Mouse (Mus musculus): ENCODE measurements at regions not wholly inside any gene's neighbourhood (a gene's known extent, or its start where the extent isn't known, plus 50 kb on each side); places are given as distances from the start of the nearest gene placed in this dataset.

DNA sequence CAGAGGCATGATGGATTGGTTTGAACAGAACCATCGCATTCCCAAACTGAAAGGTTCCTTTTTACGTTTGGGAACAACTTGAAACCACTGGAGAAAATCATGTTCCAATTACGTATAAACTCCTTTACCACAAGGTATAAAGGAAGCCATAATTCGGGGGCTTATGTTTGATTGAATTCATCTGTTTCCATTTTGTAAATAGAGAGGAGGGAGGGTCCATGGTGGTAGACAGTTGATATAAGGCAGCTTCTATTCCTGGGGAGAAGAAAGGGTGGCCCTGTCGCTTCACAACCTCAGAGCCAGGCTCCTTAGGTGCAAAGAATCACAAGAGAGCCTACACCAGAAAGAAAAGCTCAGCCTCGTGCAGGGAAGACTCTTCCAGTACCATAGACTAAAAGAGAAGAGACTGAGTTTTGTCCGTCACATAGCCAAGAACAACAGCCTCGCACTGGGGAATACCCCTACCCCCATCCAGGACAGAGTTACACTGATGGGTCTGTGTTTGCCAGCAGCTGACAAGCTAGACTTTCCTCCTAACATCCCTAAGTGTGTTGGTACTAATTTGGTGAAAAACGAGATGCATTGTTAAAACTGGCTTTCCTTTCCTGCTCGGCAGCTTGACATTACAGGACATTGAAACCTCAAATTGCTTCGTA, 125.6 kb upstream of the Bmper start:
- WGBS = 77% methylated on average over 11 of the region's 11 CpGs
- Histone ChIP-seq H3K27ac (ENCODE audit: low read depth, low read length) (no peak overlapping the region), H3K27me3 (ENCODE audit: control insufficient read depth, insufficient read depth, low read length) (no peaks in the 10 kb centered on the region), H3K4me3 (ENCODE audit: low read depth, low read length) (no peak overlapping the region), H3K36me3 (ENCODE audit: control insufficient read depth, insufficient read depth, low read length) (no peaks in the 10 kb centered on the region), H3K4me2 (ENCODE audit: low read depth) (no peak overlapping the region), H3K9me3 (ENCODE audit: control insufficient read depth, low read length) (no peaks in the 10 kb centered on the region), H3K9ac (ENCODE audit: low read length) (no peak overlapping the region), H3K4me1 (ENCODE audit: control insufficient read depth, insufficient read depth, low read length) (no peaks in the 10 kb centered on the region)
- DNase-seq (ENCODE audit: low spot score) (no peak), ATAC-seq (ENCODE audit: insufficient read depth, low FRiP score, low TSS enrichment) (no peak)

DNA sequence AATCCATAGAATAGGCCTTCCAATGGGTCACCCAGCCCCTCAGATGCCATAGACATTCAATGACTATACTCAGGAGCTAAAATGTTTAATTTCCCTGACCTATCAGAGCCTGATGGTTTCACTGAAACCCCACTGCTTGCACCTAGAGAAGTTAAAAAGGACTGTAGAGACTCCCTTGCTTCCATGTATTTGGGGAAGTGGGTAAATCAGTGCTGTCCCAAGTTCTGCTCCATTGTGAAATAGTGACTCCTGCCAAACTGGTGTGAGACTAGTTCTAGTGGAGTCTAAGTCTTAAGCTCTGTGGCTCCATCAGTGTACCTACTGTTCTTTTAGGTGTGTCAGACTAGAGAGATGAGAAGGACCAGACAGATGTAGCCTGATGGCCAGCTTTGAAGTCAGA, 121.3 kb upstream of the Bmper start:
- no peak for ATAC-seq (ENCODE audit: insufficient read depth, low FRiP score, low TSS enrichment)

DNA sequence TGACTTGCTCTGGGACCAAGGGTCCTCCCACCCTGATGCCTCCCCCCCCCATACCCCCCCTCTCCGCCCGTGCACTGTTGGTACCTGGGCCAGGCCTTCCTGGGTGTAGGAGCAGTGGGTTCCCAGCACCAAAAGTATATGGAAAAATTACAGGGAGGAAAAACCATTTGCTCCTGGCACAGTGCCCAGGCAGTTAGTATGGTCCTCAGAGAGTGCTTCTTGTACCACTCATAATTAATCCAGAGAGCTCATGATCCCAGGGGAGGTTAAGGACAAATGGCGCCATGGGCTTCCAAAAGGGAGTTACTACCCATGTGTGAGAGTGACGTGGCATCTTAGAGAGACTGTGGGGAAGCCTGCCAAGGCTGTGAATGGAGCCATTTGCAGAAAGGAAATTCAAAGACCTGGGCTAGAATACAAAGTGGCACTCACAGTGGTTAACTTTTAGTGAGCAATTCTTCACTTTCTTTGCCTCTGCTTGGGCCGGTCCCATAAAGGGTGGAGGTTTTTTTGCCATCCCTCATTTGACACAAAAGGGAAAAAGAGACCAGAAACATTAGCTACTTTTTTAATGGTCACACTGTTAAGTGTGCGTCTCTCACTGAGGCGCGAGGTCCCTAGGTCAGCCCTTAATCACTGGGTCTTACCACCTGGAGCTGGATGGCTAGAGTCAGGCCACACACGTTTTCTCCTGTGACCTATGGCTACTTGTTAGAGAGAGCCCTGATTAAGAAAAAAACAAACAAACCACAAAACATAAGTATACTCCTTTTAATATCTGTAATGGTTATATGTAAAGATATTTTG, 120.7 kb upstream of the Bmper start:
- H3K9ac ChIP-seq (ENCODE audit: low read length) = no peak overlapping the region
- H3K9me3 ChIP-seq (ENCODE audit: control insufficient read depth, low read length) = no peaks in the 10 kb centered on the region
- no peak overlapping the region for H3K4me3 ChIP-seq (ENCODE audit: low read depth, low read length)
- H3K4me2 ChIP-seq (ENCODE audit: low read depth) = no peak overlapping the region
- no peaks in the 10 kb centered on the region for H3K36me3 ChIP-seq (ENCODE audit: control insufficient read depth, insufficient read depth, low read length)
- no peaks in the 10 kb centered on the region for H3K4me1 ChIP-seq (ENCODE audit: control insufficient read depth, insufficient read depth, low read length)
- no peak for DNase-seq (ENCODE audit: low spot score)
- no peak for ATAC-seq (ENCODE audit: insufficient read depth, low FRiP score, low TSS enrichment)
- H3K27me3 ChIP-seq (ENCODE audit: control insufficient read depth, insufficient read depth, low read length) = no peaks in the 10 kb centered on the region
- no peak overlapping the region for H3K27ac ChIP-seq (ENCODE audit: low read depth, low read length)
- 49% methylated on average over 9 of the region's 9 CpGs for WGBS

More for the DNA sequence above, 121.3 kb upstream of the Bmper start:
- Histone ChIP-seq H3K4me2 (ENCODE audit: low read depth) (no peak overlapping the region), H3K27me3 (ENCODE audit: control insufficient read depth, insufficient read depth, low read length) (no peaks in the 10 kb centered on the region), H3K9me3 (ENCODE audit: control insufficient read depth, low read length) (no peaks in the 10 kb centered on the region), H3K27ac (ENCODE audit: low read depth, low read length) (no peak overlapping the region), H3K4me3 (ENCODE audit: low read depth, low read length) (no peak overlapping the region), H3K4me1 (ENCODE audit: control insufficient read depth, insufficient read depth, low read length) (no peaks in the 10 kb centered on the region), H3K36me3 (ENCODE audit: control insufficient read depth, insufficient read depth, low read length) (no peaks in the 10 kb centered on the region), H3K9ac (ENCODE audit: low read length) (no peak overlapping the region)
- no peak for DNase-seq (ENCODE audit: low spot score)

GRCm38 (mm10) chr9:23111500-23111899, 111.4 kb upstream of the Bmper start:
- Histone ChIP-seq H3K27ac (ENCODE audit: low read depth, low read length) (no peak overlapping the region), H3K9ac (ENCODE audit: low read length) (no peak overlapping the region), H3K9me3 (ENCODE audit: control insufficient read depth, low read length) (no peaks in the 10 kb centered on the region), H3K27me3 (ENCODE audit: control insufficient read depth, insufficient read depth, low read length) (no peaks in the 10 kb centered on the region), H3K36me3 (ENCODE audit: control insufficient read depth, insufficient read depth, low read length) (no peaks in the 10 kb centered on the region), H3K4me1 (ENCODE audit: control insufficient read depth, insufficient read depth, low read length) (no peaks in the 10 kb centered on the region), H3K4me3 (ENCODE audit: low read depth, low read length) (no peak overlapping the region), H3K4me2 (ENCODE audit: low read depth) (no peak overlapping the region)
- no peak for ATAC-seq (ENCODE audit: insufficient read depth, low FRiP score, low TSS enrichment)
- 70% methylated on average over 6 of the region's 6 CpGs for WGBS
- DNase-seq (ENCODE audit: low spot score) = no peak

DNA sequence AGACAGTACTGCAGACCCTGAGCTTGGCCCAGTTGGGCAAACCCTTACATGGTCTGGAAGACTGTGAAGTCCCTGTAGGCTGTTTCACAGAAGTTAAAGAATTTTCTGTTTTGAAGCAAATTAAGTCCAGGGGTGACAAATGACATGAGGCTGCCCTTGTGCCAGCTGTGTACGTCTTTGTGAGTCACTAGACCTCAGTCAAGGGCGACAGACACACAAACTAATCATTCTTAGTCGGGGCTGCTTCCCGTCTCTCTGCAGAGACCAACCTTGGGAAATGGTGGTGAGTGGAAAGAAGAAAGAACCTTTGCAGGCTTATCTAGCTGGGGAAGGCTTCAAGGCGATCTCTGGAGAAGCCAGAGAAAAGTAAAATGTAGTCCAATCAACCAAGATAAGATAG, 107.8 kb upstream of the Bmper start:
- Histone ChIP-seq H3K4me1 (ENCODE audit: control insufficient read depth, insufficient read depth, low read length) (no peaks in the 10 kb centered on the region), H3K36me3 (ENCODE audit: control insufficient read depth, insufficient read depth, low read length) (no peaks in the 10 kb centered on the region), H3K9me3 (ENCODE audit: control insufficient read depth, low read length) (no peaks in the 10 kb centered on the region), H3K27me3 (ENCODE audit: control insufficient read depth, insufficient read depth, low read length) (no peaks in the 10 kb centered on the region), H3K27ac (ENCODE audit: low read depth, low read length) (no peak overlapping the region), H3K9ac (ENCODE audit: low read length) (no peak overlapping the region), H3K4me3 (ENCODE audit: low read depth, low read length) (no peak overlapping the region), H3K4me2 (ENCODE audit: low read depth) (no peak overlapping the region)
- WGBS = 74% methylated on average over 5 of the region's 5 CpGs
- no peak for DNase-seq (ENCODE audit: low spot score)
- ATAC-seq (ENCODE audit: insufficient read depth, low FRiP score, low TSS enrichment) = no peak

DNA sequence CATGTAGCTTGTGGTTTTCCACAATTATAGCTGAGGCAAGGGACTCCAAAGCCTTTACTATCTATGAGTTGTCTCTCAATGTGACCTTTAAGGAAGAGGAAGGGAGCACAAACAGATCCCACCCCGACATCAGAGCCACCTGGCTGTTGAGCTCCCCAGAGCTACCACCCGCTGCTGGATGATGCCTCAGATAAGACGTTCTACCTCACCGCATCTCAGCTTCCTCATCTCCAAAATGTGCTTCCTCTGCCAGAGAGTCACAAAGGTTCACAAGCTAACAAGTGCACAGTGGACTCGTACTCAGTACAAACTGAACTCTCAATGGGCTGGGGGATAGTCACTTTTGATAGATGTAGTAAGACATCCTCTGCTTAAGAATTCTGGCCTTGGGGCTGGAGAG, 107.3 kb upstream of the Bmper start:
- ATAC-seq (ENCODE audit: insufficient read depth, low FRiP score, low TSS enrichment) = no peak
- H3K27ac ChIP-seq (ENCODE audit: low read depth, low read length) = no peak overlapping the region
- no peaks in the 10 kb centered on the region for H3K4me1 ChIP-seq (ENCODE audit: control insufficient read depth, insufficient read depth, low read length)
- no peak overlapping the region for H3K4me2 ChIP-seq (ENCODE audit: low read depth)
- WGBS = 88% methylated on average over 5 of the region's 5 CpGs
- no peaks in the 10 kb centered on the region for H3K36me3 ChIP-seq (ENCODE audit: control insufficient read depth, insufficient read depth, low read length)
- DNase-seq (ENCODE audit: low spot score) = no peak
- H3K27me3 ChIP-seq (ENCODE audit: control insufficient read depth, insufficient read depth, low read length) = no peaks in the 10 kb centered on the region
- H3K9ac ChIP-seq (ENCODE audit: low read length) = no peak overlapping the region
- no peak overlapping the region for H3K4me3 ChIP-seq (ENCODE audit: low read depth, low read length)
- no peaks in the 10 kb centered on the region for H3K9me3 ChIP-seq (ENCODE audit: control insufficient read depth, low read length)

DNA sequence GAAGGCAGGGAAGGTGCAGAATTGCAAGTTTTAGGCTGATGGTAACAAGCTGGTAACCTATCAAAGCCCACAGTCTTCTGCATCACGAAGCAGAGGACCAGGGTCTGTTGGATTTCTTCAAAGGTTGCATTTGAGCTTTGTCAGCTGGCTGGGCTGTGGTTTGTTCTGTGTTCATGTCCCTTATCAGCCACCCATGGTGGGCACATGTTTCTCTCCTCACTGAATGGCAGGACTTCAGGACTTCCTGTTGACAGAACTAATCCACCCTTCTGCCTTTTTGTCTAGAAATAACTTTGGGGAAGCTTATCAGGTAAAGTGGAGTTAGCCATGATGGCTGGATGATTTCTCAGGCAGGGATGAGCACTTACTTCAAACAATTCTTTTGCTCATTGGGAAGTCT, 106.6 kb upstream of the Bmper start:
- ATAC-seq (ENCODE audit: insufficient read depth, low FRiP score, low TSS enrichment) (no peak), DNase-seq (ENCODE audit: low spot score) (no peak)
- H3K4me2 ChIP-seq (ENCODE audit: low read depth) = no peak overlapping the region
- no peaks in the 10 kb centered on the region for H3K9me3 ChIP-seq (ENCODE audit: control insufficient read depth, low read length)
- no peak overlapping the region for H3K4me3 ChIP-seq (ENCODE audit: low read depth, low read length)
- H3K36me3 ChIP-seq (ENCODE audit: control insufficient read depth, insufficient read depth, low read length) = no peaks in the 10 kb centered on the region
- H3K9ac ChIP-seq (ENCODE audit: low read length) = no peak overlapping the region
- no peak overlapping the region for H3K27ac ChIP-seq (ENCODE audit: low read depth, low read length)
- H3K27me3 ChIP-seq (ENCODE audit: control insufficient read depth, insufficient read depth, low read length) = no peaks in the 10 kb centered on the region
- no peaks in the 10 kb centered on the region for H3K4me1 ChIP-seq (ENCODE audit: control insufficient read depth, insufficient read depth, low read length)
- WGBS = 84% methylated on average over 1 of the region's 1 CpGs

- Histone ChIP-seq H3K9ac (ENCODE audit: low read length) (no peak overlapping the region), H3K36me3 (ENCODE audit: control insufficient read depth, insufficient read depth, low read length) (no peaks in the 10 kb centered on the region), H3K4me1 (ENCODE audit: control insufficient read depth, insufficient read depth, low read length) (no peaks in the 10 kb centered on the region), H3K4me3 (ENCODE audit: low read depth, low read length) (no peak overlapping the region), H3K27me3 (ENCODE audit: control insufficient read depth, insufficient read depth, low read length) (no peaks in the 10 kb centered on the region), H3K9me3 (ENCODE audit: control insufficient read depth, low read length) (no peaks in the 10 kb centered on the region), H3K4me2 (ENCODE audit: low read depth) (no peak overlapping the region), H3K27ac (ENCODE audit: low read depth, low read length) (no peak overlapping the region)
- WGBS = 82% methylated on average over 4 of the region's 4 CpGs
- no peak for DNase-seq (ENCODE audit: low spot score)
- no peak for ATAC-seq (ENCODE audit: insufficient read depth, low FRiP score, low TSS enrichment)
Measured at GRCm38 (mm10) chr9:23119811-23120210, 103.1 kb upstream of the Bmper start.

DNA sequence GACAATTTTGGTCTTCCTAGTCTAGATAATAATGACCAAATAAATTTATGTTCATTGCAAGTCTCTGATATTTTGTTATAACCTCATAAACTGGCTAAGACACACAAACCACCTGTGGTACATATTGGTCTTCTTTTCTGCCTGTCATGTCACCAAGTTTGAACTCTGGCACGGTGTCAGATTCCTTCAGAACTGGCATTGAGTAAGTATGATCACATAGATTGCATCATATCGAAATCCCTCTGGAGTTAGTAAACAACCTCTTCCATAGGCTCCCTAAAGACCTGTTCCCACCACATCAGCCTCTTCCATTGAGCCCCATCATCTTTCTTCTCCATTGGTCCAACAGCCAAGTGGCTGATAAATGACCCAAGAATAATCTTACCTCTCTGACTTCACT, 102.1 kb upstream of the Bmper start:
- DNase-seq (ENCODE audit: low spot score) (no peak), ATAC-seq (ENCODE audit: insufficient read depth, low FRiP score, low TSS enrichment) (no peak)
- Histone ChIP-seq H3K4me1 (ENCODE audit: control insufficient read depth, insufficient read depth, low read length) (no peaks in the 10 kb centered on the region), H3K4me3 (ENCODE audit: low read depth, low read length) (no peak overlapping the region), H3K9ac (ENCODE audit: low read length) (no peak overlapping the region), H3K36me3 (ENCODE audit: control insufficient read depth, insufficient read depth, low read length) (no peaks in the 10 kb centered on the region), H3K27ac (ENCODE audit: low read depth, low read length) (no peak overlapping the region), H3K4me2 (ENCODE audit: low read depth) (no peak overlapping the region), H3K27me3 (ENCODE audit: control insufficient read depth, insufficient read depth, low read length) (no peaks in the 10 kb centered on the region), H3K9me3 (ENCODE audit: control insufficient read depth, low read length) (no peaks in the 10 kb centered on the region)
- 94% methylated on average over 2 of the region's 2 CpGs for WGBS

Measured in neural tube, embryonic 11.5 days (tissue).